Mouse (Mus musculus) G1E (cell line): ENCODE measurements at regions not wholly inside any gene's neighbourhood (a gene's known extent, or its start where the extent isn't known, plus 50 kb on each side); places are given as distances from the start of the nearest gene placed in this dataset.

Experiments
- CTCF ChIP-seq: IDR thresholded peaks from 2 replicates; pipeline ENCODE4 v1.5.1; 2012; ENCODE audit warnings: low read depth, low read length, inconsistent platforms, mixed read lengths
- GATA1 ChIP-seq: IDR thresholded peaks from 2 replicates; pipeline ENCODE4 v1.6.1; 2012; ENCODE audit warnings: borderline replicate concordance, low read length, inconsistent platforms, mixed read lengths
- GATA2 ChIP-seq: IDR thresholded peaks from 2 replicates; pipeline ENCODE4 v1.6.1; 2012; ENCODE audit warnings: low read depth, low read length, inconsistent platforms, borderline replicate concordance
- TAL1 ChIP-seq: conservative IDR thresholded peaks from 2 replicates; pipeline ENCODE4 v1.6.1; 2012; ENCODE audit warnings: low read depth, low read length, inconsistent platforms, mixed read lengths

- TF ChIP-seq GATA1: no peak
- TF ChIP-seq CTCF: no peak
- no peak for TF ChIP-seq TAL1
- no peak for TF ChIP-seq GATA2
Measured at GRCm38 (mm10) chr10:119083431-119083830, 156.4 kb downstream of the Cand1 start.
